Mouse (Mus musculus): ENCODE measurements around the gene Hist1h2bb. TPM values are rescaled to one million over a fixed set of nuclear protein-coding genes. Genes with fewer than 3 reads are reported as not detected.
"Not testable (repeated sequence)": the region's sequence is repeated elsewhere in the genome, so short reads cannot be mapped to it uniquely, and the experiment has no call there.

Hist1h2bb gene
- 160 and 224 TPM in 2 replicates for polyA plus RNA-seq (2012; rRNA removed)

DNA sequence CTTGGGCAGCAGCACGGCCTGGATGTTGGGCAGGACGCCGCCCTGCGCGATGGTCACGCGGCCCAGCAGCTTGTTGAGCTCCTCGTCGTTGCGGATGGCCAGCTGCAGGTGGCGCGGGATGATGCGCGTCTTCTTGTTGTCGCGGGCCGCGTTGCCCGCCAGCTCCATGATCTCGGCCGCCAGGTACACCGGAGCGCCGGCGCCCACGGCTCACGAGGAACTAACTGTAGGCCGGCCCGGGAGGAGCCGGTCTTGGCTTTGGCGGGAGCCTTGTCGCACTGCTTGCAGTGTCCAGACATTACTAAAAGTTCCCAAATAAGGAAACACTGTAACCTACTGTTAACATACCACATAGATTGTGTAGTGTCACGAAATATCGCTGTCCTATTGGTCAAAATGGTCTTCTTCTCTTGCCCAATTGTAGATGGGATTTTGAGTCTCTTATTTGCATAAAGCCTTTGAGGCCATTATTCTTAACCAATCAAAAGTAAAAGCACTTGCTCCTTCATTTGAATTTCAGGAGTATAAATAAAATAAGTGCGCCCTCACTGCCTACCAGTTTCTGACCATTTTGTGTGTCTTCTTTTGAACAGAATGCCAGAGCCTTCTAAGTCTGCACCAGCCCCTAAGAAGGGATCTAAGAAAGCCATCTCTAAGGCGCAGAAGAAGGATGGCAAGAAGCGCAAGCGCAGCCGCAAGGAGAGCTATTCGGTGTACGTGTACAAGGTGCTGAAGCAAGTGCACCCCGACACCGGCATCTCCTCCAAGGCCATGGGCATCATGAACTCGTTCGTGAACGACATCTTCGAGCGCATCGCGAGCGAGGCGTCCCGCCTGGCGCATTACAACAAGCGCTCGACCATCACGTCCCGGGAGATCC is at the start of gene Hist1h2bb:
TSS of gene Hist1h2bb (plus strand) at position 534 of the 880 bp plus-strand sequence.
- peak; percentile 72 for DNase-seq
- WGBS: under 1% methylated on average over 42 of the region's 58 CpGs
- not testable (repeated sequence) for H3K4me1 ChIP-seq (replicated peaks; ENCODE audit: control insufficient read depth, insufficient read depth, low read length); H3K27me3 ChIP-seq (ENCODE audit: control insufficient read depth, insufficient read depth, low read length); H3K36me3 ChIP-seq (ENCODE audit: control insufficient read depth, insufficient read depth, low read length)
- peak within 1 kb of the TSS; percentile 95 for H3K27ac ChIP-seq (ENCODE audit: control insufficient read depth, insufficient read depth, low read length)
- TF ChIP-seq CTCF (IDR thresholded peaks at IDR 0.05; ENCODE audit: borderline replicate concordance, control insufficient read depth, extremely low read depth, insufficient read depth, low read length, poor library complexity) (peak; percentile 64; the same call in 1 of the 2 replicates), POLR2A (IDR thresholded peaks at IDR 0.05; ENCODE audit: control insufficient read depth, extremely low read depth, insufficient read depth, low read length, poor library complexity) (peak; percentile 45; the same call in 1 of the 2 replicates)
- H3K4me3 ChIP-seq (ENCODE audit: control insufficient read depth, insufficient read depth, low read length): peak within 1 kb of the TSS; percentile 60

DNA sequence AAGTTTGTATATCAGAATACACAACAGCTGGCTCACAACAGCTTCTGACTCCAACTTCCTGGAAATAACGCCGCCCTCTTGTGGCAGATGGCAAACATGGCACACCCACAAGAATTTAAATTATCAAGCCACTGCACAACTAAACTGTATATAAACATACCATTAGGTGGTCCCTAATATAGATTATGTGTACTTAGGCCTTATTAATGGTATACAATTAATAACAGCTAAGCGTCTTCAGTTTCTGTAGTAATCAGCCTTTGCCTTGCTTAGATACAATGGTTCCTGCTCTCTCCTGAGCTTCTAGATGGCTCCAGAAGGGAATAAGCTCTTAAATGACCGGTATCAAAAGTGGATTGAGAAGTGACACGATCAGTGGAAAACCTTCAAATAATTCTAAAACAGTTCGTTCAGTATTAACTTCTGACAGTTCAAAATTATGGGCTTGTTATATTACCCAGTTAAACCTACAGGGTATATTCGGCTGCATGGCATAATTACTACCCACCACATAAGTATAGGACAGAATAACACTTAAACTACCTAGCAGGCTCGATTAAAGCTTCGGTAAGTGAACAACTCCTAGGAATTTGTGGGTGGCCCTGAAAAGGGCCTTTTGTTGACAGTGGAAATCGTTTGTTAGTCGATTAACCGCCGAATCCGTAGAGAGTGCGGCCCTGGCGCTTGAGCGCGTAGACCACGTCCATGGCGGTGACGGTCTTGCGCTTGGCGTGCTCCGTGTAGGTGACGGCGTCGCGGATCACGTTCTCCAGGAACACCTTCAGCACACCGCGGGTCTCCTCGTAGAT is 48.8 kb upstream of the Hist1h2bb start:
- Histone ChIP-seq H3K27me3 (ENCODE audit: control insufficient read depth, insufficient read depth, low read length) (no peaks in the 10 kb centered on the region), H3K4me1 (replicated peaks; ENCODE audit: control insufficient read depth, insufficient read depth, low read length) (peaks cover 11% of the 10 kb centered on the region), H3K4me3 (ENCODE audit: control insufficient read depth, insufficient read depth, low read length) (peak overlapping the region; percentile 50), H3K27ac (ENCODE audit: control insufficient read depth, insufficient read depth, low read length) (peak overlapping the region; percentile 88), H3K36me3 (ENCODE audit: control insufficient read depth, insufficient read depth, low read length) (no peaks in the 10 kb centered on the region)
- DNase-seq: peak; percentile 68
- TF ChIP-seq CTCF (IDR thresholded peaks at IDR 0.05; ENCODE audit: borderline replicate concordance, control insufficient read depth, extremely low read depth, insufficient read depth, low read length, poor library complexity): no peak
- no peak for TF ChIP-seq POLR2A (IDR thresholded peaks at IDR 0.05; ENCODE audit: control insufficient read depth, extremely low read depth, insufficient read depth, low read length, poor library complexity)
- under 1% methylated on average over 29 of the region's 32 CpGs for WGBS

DNA sequence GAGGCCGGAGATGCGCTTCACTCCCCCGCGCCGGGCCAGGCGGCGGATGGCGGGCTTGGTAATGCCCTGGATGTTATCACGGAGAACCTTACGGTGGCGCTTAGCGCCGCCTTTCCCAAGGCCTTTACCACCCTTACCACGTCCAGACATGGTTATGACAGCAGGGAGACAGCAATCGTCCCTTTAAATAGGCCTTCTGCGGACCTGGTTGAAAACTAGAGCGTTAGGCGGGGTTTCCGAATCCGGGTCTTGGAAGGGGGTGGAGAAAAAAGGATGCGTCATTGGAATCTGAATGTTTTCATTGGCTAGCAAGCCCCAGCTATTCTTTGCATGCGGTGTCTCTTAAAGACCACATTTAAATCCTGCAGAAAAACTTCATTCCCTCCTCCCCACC is 48.2 kb upstream of the Hist1h2bb start, which contains the start of gene Hist1h4c:
TSS of gene Hist1h4c (minus strand) at position 155 of the 394 bp plus-strand sequence.
- no peaks in the 10 kb centered on the region for H3K27me3 ChIP-seq (ENCODE audit: control insufficient read depth, insufficient read depth, low read length)
- peak within 1 kb of the TSS; percentile 88 for H3K27ac ChIP-seq (ENCODE audit: control insufficient read depth, insufficient read depth, low read length)
- H3K36me3 ChIP-seq (ENCODE audit: control insufficient read depth, insufficient read depth, low read length): no peaks in the 10 kb centered on the region
- TF ChIP-seq CTCF (IDR thresholded peaks at IDR 0.05; ENCODE audit: borderline replicate concordance, control insufficient read depth, extremely low read depth, insufficient read depth, low read length, poor library complexity) (0 out of 2 replicates have a peak, but pooled peaks have one; percentile 14), POLR2A (IDR thresholded peaks at IDR 0.05; ENCODE audit: control insufficient read depth, extremely low read depth, insufficient read depth, low read length, poor library complexity) (peak; percentile 99)
- peak within 1 kb of the TSS; percentile 50 for H3K4me3 ChIP-seq (ENCODE audit: control insufficient read depth, insufficient read depth, low read length)
- peaks cover 11% of the 10 kb centered on the region for H3K4me1 ChIP-seq (replicated peaks; ENCODE audit: control insufficient read depth, insufficient read depth, low read length)
- under 1% methylated on average over 22 of the region's 22 CpGs for WGBS
- peak; percentile 98 for DNase-seq

DNA sequence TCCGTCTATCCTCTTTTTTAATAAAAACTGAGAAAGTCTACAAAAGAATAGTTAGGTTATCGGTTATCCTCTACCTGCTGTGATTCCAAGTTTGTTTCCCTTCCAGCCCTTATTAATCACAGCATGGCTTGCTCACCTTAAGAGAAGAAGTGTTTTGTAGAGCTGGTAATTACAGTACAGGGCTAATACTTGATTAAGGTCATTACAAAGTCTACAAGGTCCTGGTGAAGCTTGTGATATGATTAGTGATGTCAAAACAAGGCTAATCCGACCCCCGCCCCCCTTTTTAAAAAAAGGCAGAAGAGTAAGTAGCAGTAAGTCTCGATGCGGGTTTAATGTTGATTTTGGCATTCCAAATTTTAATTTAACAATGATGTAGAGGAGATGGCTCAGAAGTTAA is 47.5 kb upstream of the Hist1h2bb start:
- Histone ChIP-seq H3K27me3 (ENCODE audit: control insufficient read depth, insufficient read depth, low read length) (no peaks in the 10 kb centered on the region), H3K36me3 (ENCODE audit: control insufficient read depth, insufficient read depth, low read length) (no peaks in the 10 kb centered on the region), H3K4me1 (replicated peaks; ENCODE audit: control insufficient read depth, insufficient read depth, low read length) (peaks cover 11% of the 10 kb centered on the region), H3K4me3 (ENCODE audit: control insufficient read depth, insufficient read depth, low read length) (no peak overlapping the region), H3K27ac (ENCODE audit: control insufficient read depth, insufficient read depth, low read length) (no peak overlapping the region)
- 93% methylated on average over 6 of the region's 6 CpGs for WGBS
- peak; percentile 2 for DNase-seq
- TF ChIP-seq POLR2A (IDR thresholded peaks at IDR 0.05; ENCODE audit: control insufficient read depth, extremely low read depth, insufficient read depth, low read length, poor library complexity) (no peak), CTCF (IDR thresholded peaks at IDR 0.05; ENCODE audit: borderline replicate concordance, control insufficient read depth, extremely low read depth, insufficient read depth, low read length, poor library complexity) (no peak)

DNA sequence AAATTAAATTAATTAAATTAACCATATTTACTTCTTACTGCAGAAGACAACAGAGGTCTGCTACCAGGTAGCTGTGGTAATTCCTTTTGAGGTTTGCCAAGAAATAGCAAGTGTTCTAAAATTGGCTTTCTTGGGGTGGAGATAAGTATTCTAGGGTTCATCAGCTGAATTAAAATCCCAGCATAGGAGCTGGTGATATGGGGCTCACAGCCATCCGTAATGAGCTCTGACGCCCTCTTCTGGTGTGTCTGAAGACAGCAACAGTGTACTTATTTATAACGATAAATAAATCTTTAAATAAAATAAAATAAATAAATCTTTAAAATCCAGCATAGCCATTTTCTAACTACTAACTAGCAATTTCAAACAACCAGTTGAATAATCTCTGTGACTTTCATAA is 46.8 kb upstream of the Hist1h2bb start:
- WGBS: 87% methylated on average over 3 of the region's 3 CpGs
- peak; percentile 1 for DNase-seq
- Histone ChIP-seq H3K4me3 (ENCODE audit: control insufficient read depth, insufficient read depth, low read length) (no peak overlapping the region), H3K4me1 (replicated peaks; ENCODE audit: control insufficient read depth, insufficient read depth, low read length) (peaks cover 11% of the 10 kb centered on the region), H3K27ac (ENCODE audit: control insufficient read depth, insufficient read depth, low read length) (no peak overlapping the region), H3K27me3 (ENCODE audit: control insufficient read depth, insufficient read depth, low read length) (no peaks in the 10 kb centered on the region), H3K36me3 (ENCODE audit: control insufficient read depth, insufficient read depth, low read length) (no peaks in the 10 kb centered on the region)
- TF ChIP-seq POLR2A (IDR thresholded peaks at IDR 0.05; ENCODE audit: control insufficient read depth, extremely low read depth, insufficient read depth, low read length, poor library complexity) (no peak), CTCF (IDR thresholded peaks at IDR 0.05; ENCODE audit: borderline replicate concordance, control insufficient read depth, extremely low read depth, insufficient read depth, low read length, poor library complexity) (no peak)
